Mouse (Mus musculus) thymus, adult 2 months (tissue): ENCODE data around the gene Bicral.

Experiments used
- CTCF ChIP-seq: fragments of 200-500 bp; IDR thresholded peaks from 2 replicates; pipeline ENCODE4 v1.5.1; 2012; ENCODE audit warnings: mild to moderate bottlenecking, control low read depth, low read length, moderate library complexity, borderline replicate concordance; ENCODE audit not compliant: control insufficient read depth, poor library complexity, insufficient read depth; ENCODE audit errors: extremely low read depth
- POLR2A ChIP-seq: fragments of 200-500 bp; IDR thresholded peaks from 2 replicates; pipeline ENCODE4 v1.6.1; 2012; ENCODE audit warnings: mild to moderate bottlenecking, low read length, control low read depth, moderate library complexity; ENCODE audit not compliant: control insufficient read depth, poor library complexity, insufficient read depth; ENCODE audit errors: extremely low read depth

DNA sequence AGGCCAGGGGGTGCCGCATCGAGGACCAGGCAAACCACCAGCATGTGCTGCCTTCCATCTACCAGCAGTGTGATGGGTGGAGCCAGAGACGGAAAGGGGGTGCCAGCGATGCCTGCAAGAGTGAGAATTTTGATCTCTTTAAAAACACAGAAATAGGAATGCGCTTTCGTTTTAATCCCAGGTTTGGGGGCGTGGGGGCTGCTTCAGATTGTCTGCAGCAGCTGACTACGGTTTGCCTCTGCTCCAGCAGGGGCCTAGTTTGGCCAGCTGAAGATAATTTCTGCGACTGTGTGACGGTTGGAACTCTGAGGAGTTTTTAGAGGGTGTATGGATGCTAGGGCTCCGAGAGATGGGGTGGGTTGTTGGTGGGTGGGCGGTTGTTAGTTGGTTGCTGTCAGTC is 99.5 kb downstream of the Bicral start:
- TF ChIP-seq CTCF (no peak), POLR2A (no peak)
